Mouse (Mus musculus): ENCODE results near the gene Klhl29. TPM values are rescaled to one million over a fixed set of nuclear protein-coding genes. Genes with fewer than 3 reads are reported as not detected.

Klhl29 gene
- total RNA-seq (2021), result 1 to 10 TPM; 4.5 to 5.4 TPM
- long read RNA-seq, experiment 1, result 0 reads
- long read RNA-seq, experiment 2, result 0 reads

DNA sequence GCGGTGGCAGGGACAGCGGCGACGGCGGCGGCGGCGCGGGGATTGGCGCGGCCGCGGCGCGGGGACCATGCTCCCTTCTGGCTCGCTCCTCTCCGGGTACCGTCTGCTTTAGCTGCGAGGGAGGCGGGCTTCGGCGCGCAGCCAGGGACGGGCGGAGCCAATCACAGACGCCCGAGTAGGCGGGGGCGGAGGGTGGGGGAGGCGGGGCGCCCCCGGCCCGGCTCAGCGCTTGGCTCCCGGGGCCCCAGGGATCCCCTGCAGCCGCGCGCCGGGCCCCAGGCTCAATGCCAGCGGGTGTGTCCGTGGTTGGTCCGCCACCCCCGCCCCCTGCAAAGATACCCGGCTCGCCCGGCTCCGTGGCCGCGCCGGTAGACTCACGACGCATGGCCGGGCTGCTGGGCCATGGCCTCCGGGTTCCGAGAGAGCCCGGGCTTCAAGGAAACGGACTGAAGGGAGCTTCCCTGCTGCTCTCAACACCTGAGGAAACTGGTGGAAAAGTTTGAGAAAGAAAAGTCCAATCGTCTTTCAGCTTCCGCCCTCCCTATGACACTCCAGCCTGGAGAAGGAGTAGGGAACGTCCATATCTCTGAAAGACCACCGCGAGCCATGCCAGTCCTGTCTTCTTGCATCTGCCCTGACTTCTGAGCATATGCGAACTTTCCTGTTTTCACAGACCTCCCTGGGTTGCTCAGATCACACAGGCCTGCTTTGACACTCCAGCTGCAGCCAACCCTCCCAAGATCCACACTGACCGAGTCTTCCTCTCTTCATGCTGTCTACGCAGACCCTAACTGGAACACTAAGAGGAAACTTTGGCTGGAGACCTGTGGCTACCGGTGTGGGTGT lies at the start of gene Klhl29:
Gene Klhl29, minus strand, starts transcription at position 67 of the 846 bp plus-strand sequence.
- peak; percentile 91 for DNase-seq

DNA sequence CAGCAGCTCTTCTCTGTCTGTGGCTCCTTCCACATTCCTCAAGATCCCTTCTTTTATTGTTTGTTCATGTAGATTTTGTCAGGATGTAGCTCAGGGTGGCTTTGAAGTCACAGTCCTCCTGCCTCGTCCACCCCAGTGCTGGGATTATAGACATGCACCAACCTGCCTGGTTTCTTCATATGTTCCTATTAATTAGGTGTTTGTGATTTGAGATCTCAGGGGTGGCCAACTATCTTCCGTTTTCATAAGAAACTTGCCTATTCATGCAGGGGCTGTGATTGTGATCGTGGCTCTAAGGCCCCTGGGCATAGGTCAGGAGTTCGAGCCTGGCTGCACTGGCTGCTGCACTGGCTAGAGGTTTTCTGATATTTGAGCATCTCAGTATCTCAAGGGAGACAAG lies 49.8 kb upstream of the Klhl29 start:
- no peak for DNase-seq

DNA sequence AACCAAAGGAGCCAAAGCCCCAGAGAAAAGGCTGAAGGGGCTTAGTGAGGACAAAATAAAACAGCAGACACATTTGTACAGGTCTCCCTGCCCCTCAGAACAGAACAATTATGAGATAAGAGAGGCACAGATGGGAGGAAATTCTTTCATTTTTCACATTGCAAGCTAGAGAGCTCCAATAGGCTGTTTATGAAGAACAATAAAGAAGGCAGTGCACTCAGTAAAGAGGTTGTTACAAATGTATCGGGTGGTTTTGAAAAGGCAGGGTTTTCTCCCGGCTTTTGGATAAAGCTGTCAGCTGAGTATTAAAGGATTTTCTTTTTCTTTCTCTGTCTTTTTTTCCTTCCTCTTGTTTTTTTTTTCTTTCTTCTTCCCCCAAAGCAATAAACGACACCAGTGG lies 40.3 kb upstream of the Klhl29 start:
- no peak for DNase-seq

DNA sequence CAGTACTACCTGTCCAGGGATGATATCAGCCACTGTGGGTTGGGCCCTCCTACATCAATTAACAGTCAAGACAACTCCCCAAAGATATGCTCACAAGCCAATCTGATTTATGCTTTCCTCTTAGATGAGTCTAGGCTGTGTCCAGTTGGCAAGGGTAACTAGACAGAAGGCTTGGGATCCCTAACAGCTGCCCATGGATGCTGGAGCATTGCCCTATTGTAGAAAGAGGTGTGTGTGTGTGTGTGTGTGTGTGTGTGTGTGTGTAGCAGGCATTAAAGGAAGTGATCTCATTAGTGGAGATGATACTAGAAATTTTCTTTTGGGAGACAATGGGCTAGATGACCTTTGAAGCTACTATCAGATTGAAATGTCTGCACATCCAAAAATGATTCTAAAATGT lies 38.5 kb upstream of the Klhl29 start:
- no peak for DNase-seq

DNA sequence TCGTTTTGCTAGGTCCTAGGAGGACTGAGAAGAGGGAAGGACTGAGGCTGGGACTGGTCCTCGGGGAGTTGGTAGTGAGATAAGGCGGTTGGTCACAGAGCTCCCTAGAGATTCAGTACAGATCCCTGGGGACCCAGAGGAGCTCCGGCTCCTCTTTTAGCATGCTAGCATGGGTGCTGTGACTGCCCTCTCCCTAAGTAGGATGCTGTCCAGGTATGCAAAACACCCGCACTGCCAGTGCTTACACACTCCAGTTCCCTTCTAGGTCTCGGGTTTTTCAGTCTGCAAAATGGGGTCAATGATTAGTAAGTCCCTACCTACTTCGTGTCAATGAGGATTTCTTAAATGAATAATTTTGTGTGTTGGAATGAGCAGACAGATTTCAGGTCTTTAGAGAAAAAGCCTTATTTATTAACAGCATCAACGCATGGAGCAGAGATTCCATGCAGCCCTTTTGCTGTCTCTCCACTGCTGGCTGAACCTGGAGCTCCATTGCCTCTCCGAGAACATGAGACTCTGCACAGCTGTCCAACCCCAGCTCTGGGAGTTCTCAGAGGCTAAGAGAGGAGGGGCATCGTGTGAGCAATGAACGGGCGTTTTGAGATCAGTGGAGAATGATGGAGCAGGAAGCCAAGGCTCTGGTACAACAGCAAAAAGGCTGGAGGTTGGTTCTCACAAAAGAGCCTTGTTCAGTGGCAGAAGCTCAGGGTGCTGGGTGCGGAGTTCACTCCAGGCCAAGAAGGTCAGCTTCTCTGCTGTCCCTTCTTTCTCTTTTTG lies 36.5 kb upstream of the Klhl29 start:
- no peak for DNase-seq

DNA sequence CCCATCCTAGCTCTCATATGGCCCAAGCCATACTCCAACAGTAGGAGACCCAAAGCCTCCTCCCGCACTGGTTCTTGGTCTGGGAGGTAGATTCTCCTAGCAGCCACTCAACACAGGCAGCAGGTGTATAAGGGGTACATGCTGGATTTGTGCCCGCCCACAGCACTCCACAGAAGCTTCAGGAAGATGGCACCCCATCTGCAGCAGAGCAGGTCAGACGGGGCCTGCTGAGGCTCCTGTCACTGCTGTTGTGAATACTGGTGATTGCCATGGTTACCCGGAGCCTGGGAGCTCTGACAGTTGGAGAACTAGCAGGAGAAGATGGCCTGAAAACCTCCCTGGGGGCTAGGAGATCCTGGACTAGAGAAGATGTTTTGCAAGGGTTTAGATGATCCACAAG lies 35.9 kb upstream of the Klhl29 start:
- no peak for DNase-seq

DNA sequence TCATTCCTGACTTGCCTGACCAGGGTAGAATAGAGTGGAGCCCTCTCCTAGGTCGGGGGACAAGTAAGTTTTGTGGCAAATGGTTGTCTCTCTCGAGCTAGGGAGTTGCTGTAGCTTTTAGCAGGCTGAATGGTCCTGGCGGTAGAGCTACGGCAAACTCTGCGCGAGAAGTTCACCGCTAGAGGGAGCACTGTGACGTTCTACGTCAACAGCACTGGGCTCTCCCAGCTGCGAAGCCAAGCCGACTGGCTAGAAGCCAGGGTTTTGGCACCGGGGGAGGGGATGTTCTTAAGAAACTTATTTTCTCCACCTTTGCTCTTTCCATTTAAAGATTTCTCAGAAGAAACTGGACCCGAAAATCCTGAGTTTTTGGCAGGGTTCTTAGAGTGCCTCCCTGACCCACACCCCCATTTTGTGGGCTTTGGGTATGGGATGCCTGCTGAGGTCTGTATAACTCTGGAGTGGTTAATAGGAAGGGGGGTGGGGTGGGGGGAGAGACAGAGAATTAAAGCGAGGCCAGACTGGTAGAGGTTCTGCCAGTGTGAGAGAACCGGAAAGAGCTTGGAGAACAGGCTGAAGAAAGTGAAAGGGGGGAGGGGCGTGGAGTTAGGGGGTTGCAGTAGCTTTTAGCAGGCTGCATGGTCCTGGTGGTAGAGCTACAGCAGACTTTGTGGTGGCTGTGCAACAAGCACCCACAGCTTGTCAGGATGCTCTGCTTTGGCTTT lies 35.1 kb upstream of the Klhl29 start:
- peak; percentile 88 for DNase-seq

DNA sequence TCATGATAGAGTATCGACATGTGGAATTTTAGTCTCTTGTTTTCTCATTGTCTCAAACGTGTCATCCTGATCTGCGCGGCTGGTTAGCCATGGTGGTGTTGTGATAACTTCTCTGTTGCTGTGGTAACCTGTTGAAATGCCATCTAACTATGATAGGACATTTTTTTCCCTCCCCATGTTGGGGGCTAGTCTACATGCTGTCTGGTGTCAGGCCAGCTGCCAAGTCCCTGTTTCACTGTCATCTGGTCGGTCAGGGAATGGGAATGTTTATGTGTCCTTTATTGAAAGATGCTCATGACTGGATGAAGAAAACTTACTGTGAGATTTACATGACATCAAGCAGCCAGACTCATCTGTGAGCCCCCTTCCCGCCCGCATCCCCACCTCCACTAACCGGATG lies 31.7 kb upstream of the Klhl29 start:
- no peak for DNase-seq

DNA sequence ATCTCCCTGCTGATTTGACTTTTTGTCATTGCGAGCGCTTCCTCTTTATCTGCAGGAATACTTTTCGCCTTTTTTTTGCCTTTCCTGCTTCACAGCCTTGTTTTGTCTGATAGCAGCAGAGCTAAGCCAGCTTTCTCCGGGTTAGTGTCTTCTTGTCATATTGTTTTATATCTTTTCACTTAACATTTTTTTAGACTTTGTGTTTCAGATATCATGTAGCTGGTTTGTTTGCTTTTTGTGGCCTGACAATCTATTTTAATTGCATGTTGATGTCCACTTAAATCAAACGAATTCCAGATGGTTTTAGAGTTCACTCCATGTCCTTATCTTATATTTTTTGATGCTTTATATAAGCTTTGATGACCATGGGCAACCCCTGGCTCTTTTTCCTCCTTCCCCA lies 21.9 kb upstream of the Klhl29 start:
- DNase-seq, result no peak

DNA sequence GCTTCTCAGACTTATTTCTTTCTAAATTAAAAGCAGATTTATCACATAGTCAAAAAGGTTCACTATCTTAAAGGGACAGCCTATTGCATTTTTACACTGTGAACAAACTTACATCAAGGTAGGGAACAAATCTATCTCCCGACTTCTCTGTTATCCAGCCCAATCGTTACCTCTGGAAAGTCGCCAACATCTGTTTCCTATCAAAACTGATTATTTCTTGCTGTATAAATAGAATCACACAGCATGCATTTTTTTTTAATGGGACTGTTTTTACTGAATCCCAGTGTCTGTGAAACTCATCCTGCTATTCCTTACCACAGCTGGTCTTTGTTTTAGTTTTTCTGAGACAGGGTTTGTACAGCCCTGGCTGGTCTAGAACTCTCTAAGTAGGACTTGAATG lies 19.7 kb upstream of the Klhl29 start:
- DNase-seq, result no peak

DNA sequence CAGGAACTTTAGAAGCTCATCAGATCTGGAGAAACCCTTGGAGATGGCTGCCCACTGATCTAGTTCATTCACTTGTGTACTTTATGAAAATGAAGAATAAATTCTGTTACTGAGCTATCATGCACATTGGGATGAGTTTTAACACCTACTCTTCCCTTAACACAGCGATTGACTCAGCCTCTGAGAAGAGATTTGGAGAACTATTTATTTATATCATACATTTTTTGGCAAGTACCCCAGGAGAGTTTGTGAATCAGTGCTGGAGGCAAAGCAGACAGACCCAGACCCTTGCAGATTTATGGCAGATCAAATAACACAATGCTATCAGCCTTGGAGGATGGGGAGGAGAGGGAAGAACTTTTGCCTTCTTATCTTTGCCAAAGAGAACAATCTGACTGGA lies 11.6 kb upstream of the Klhl29 start:
- no peak for DNase-seq

DNA sequence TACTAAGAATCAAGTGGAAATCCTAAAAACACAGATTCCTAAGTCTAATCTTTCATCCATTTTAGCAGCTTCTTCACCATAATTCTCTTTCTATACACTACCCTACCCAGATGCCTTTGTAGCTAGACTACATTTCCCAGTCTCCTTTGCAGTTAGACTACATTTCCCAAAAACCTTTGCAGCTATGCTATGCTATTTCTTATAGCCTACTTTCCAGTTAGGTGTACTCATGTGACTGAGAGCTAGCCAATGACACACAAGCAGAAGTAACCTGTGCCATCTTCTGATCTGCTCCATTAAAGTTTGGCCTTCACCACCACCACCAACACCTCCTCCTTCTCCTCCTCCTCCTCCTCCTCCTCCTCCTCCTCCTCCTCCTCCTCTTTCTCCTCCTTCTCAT lies 11.2 kb upstream of the Klhl29 start:
- DNase-seq, result no peak

DNA sequence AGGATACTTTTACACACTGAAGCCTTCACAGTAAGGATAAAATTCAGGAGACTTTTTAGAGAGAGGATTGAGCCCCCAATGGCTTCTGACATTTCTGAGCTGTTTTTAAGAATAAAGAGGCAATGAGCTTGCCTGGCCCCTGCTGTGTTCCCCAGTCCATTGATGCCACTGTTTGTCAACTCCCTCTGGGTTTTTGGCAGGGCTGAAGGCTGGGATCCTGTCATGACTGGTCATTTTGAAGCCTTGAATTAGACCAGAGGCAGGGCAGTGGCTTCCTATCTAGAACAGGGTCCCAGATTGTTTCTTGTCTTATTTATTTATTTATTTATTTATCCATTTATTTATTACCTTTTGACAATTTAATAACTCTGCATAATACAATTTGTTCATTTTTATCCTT lies 6.2 kb upstream of the Klhl29 start:
- DNase-seq, result no peak

DNA sequence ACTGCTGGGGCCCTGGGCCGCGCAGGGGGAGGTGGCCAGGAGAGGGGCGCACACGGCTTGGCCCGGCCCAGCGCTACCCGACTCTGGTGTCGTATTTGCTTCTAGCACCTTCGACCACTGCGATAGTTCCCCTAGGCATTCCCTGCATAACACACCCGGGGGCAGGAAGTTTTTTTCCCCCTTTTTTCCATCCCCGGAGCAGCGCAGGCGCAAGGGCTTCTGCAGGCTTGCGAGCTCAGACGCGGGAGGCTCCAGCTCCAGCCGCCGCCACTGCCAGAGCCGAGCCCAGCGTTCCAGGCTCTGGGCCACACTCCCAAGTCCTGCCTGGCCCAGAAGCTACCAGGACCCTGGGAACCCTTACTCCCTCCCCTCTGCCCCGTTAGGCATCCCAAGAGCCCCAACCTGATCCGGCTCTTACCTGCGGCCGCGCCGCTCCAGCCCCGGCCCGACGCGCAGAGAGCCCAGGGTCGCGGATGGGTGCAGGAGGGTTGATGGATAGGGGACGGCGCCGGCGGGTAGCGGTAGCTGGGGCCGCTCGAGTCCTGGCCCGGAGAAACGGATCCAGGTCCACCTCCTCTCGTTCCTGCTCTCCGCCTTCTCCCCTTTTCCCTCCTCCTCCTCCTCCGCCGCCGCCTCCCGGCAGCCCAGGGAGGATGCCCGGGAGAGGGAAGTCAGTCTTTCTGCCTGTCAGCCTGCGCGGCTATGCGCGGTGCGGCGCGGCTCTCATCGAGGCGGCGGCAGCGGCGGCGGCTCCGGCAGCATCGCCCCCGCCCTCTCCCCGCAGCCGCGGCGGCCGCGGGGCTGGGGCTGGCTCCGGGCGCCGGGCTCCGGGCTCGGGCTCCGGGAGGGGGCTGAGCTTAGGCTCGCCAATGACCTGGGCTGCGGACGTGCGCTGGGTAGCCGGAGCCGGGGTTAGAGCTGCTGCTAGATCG lies 532 bp downstream of the Klhl29 start:
- peak; percentile 62 for DNase-seq

DNA sequence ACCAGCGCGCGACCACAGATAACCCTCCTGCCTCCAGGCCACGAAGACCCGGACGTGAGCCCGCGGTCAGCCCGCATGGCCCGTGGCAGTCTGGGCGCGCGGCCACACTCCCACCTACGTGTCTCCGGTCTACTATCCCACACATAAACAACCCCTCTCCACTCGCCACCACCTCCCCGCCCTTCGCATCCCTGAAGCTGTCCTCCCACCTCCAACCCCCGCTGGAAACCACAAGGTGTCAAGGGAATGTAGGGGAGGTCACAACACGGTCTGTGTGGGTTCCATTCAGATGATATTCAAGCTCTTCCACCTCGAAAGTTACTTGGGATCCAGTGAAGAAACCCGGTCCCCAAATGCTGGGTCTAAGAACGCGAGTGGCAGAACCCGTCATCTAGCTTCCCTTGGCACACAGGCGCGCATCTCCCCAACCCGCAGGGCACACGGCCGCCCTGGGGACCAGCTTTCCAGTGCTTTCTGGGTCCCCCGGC lies 1.2 kb downstream of the Klhl29 start:
- DNase-seq, result no peak

DNA sequence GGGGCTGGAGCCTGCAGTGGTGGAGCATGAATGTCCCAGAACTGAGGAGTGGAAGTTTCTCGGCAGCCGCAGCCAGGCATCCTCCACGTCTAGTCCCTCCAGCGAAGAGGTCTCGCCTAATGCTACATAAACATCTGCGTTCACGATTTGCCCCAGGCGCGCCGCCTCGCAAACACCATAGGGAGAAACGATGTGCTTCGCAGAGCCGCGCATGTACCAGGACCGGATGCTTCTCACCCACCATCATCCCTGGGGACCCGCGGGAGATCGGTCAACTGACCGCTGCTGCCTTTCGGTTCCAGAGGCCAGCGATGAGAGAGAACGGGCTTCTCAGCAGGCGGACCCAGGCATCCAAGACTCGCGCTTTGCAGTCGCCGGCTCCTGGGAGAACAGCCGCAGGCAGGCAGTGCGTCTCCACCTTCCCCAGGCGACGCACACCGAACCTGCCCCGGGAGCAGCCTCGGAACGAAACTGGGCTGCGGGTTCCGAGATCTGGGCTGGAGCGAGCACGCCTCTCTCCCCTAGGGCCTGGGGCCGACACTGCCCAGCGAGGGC lies 1.8 kb downstream of the Klhl29 start:
- peak; percentile 47 for DNase-seq

DNA sequence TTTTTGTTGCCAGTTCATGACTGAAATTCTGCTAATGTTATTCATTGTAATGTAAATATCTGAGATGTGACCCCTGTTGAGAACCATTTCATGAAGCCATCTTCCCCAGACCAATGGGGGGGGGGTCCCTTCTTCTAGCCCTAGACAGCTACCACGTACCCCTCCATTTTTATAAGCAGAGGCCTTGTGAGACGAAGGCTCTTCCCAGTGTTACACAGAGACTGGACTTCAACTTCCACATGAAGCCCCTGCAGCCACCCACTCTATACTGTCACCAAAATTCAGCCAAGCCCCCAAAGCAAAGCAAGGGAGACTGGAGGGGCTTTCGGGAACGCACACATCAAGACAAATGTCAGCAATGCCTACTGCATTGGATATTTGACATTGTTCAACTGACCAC lies 6.1 kb downstream of the Klhl29 start:
- no peak for DNase-seq

DNA sequence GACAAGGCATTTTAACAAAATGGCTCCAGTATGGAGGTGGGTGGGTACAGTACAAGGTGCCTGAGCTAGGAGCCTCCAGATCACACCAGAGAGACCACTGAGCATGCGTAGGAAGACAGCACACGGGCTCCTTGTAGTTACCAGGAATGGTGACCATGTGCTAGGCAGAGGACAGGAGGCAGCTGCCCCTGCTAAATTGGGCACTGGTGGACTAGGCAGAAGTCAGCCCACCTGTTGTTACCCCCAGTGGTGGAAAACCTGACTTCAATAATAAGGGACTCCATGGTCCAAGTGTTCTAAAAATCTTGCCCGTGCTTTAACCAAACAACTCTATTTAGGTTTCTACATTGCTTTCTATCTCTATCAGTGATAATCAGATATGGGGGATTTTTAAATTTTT lies 10.6 kb downstream of the Klhl29 start:
- DNase-seq, result no peak

DNA sequence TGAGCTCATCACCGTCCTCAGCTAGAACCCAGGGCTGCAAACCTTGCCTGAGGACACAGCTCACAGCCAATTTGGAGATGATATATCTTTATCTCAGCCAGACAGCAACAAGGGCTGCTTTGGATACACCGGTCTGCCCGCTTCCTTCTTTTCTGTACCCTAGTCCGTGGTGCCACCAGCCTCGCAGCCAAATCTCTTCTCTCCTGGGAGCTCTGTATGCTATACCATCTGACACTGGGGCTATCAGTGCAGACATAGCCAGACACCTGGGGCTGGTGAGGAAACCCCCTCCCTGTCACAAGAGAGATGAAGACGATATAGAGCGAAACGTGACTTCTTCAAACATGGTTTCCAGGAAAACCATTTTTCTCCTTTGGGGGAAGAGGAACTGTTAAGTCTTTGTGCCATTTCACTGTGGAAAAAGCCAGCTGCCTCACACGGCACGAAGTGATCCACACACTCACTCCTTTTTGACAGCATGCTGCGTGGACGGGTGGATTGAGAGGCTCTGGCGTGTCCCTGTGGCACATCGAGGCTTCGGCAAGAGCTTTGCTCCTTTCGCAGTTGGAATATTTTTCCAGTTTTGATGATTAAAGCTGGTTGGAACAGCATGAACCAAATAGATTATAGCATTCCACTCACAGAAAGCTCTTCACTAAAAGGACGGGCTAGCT lies 11.4 kb downstream of the Klhl29 start:
- DNase-seq, result no peak

DNA sequence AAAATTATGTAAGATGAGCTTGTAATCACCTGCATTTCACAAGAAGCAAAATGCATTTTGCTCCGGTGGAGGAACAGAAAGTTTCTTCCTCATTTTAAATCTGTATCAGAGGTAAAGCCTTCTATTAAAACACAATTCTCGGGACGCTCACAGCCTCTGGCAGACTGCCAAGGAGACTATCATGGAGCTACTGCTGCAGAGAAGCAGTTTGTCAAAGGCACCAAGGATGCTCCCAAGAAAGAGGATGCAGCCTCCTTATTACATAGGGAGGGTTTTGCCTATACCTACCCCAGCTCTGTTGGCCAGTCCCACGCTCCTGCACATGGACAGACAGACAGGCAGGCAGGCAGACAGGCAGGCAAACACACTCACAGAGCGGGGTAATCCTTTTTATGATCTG lies 16.4 kb downstream of the Klhl29 start:
- DNase-seq, result peak; percentile 38

DNA sequence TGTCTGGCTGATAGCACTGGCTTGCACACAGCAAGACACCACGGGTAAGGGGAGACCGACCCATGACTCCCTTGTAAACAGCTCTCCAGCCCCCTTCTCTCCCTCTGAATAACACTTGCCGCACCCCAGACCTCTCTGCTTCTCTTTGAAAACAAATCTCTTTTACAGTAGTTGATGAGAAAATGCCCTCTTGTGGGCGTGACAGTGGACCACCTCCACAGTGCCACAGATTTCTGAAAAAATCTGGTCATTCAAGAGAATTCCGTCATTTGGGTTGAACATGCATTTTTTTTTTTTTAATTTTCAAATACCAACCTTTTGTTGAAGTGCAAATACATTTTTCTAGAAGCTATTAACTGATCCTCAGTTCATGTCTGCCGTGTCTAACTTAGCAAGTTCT lies 17.0 kb downstream of the Klhl29 start:
- DNase-seq, result no peak
